Mouse (Mus musculus) spleen, postnatal 36 days (tissue): ENCODE data around the gene Mrpl45.
"Not testable (repeated sequence)": the region's sequence is repeated elsewhere in the genome, so short reads cannot be mapped to it uniquely, and the experiment has no call there.

Experiments
- DNase-seq, 2 experiments: peaks; one replicate each; pipeline ENCODE4 v3.0.0; 2022; ENCODE audit warnings: low spot score in 2 of 2, mixed read lengths in 1 of 2

Gene Mrpl45

GRCm38 (mm10) chr11:97296542-97296941 lies 19.0 kb upstream of the Mrpl45 start:
- no peak for DNase-seq

GRCm38 (mm10) chr11:97299939-97300338 lies 15.6 kb upstream of the Mrpl45 start:
- DNase-seq, result no peak

- no peak for DNase-seq
Observed at GRCm38 (mm10) chr11:97301406-97301805, 14.1 kb upstream of the Mrpl45 start.

- DNase-seq, result no peak
Observed at GRCm38 (mm10) chr11:97302231-97302781, 13.2 kb upstream of the Mrpl45 start.

GRCm38 (mm10) chr11:97304631-97305030 lies 10.9 kb upstream of the Mrpl45 start:
- DNase-seq, result no peak

GRCm38 (mm10) chr11:97307294-97308069 lies 8.0 kb upstream of the Mrpl45 start:
- no peak for DNase-seq

- DNase-seq, result no peak
Observed at GRCm38 (mm10) chr11:97308806-97309450, 6.6 kb upstream of the Mrpl45 start.

- no peak for DNase-seq
Observed at GRCm38 (mm10) chr11:97309451-97309836, 6.1 kb upstream of the Mrpl45 start.

GRCm38 (mm10) chr11:97309911-97310571 lies 5.5 kb upstream of the Mrpl45 start:
- DNase-seq, result peak; percentile 49 to 61

- no peak for DNase-seq
Observed at GRCm38 (mm10) chr11:97310895-97311631, 4.5 kb upstream of the Mrpl45 start.

GRCm38 (mm10) chr11:97312871-97313270 lies 2.6 kb upstream of the Mrpl45 start:
- DNase-seq, result not testable (repeated sequence)

- no peak for DNase-seq
Observed at GRCm38 (mm10) chr11:97314110-97314509, 1.4 kb upstream of the Mrpl45 start.

GRCm38 (mm10) chr11:97314751-97315503 lies 589 bp upstream of the Mrpl45 start:
- no peak for DNase-seq

- DNase-seq, result no peak
Observed at GRCm38 (mm10) chr11:97321197-97321596, 5.7 kb downstream of the Mrpl45 start.

- DNase-seq, result not testable (repeated sequence)
Observed at GRCm38 (mm10) chr11:97321894-97322600, 6.5 kb downstream of the Mrpl45 start.

GRCm38 (mm10) chr11:97325224-97325623 lies 9.7 kb downstream of the Mrpl45 start:
- DNase-seq, result no peak

GRCm38 (mm10) chr11:97328148-97328547 lies 12.6 kb downstream of the Mrpl45 start:
- peak; percentile 24 to 51 for DNase-seq

- DNase-seq, result no peak
Observed at GRCm38 (mm10) chr11:97330315-97330714, 14.8 kb downstream of the Mrpl45 start.

- no peak for DNase-seq
Observed at GRCm38 (mm10) chr11:97331231-97332190, 16.0 kb downstream of the Mrpl45 start.
